Mouse (Mus musculus) embryonic fibroblast, embryonic 13.5 days (primary cell): ENCODE data around the gene B3gnt6.

Experiments
- CTCF ChIP-seq: IDR thresholded peaks from 2 replicates; pipeline ENCODE4 v1.5.1; 2011; ENCODE audit warnings: mild to moderate bottlenecking, control low read depth, low read length, moderate library complexity, borderline replicate concordance; ENCODE audit not compliant: insufficient read depth
- POLR2A ChIP-seq: IDR thresholded peaks from 2 replicates; pipeline ENCODE4 v1.6.1; 2011; ENCODE audit warnings: low read depth, mild to moderate bottlenecking, control low read depth, low read length, moderate library complexity

GRCm38 (mm10) chr7:98174883-98175755 lies 24.2 kb downstream of the B3gnt6 start:
- no peak for TF ChIP-seq CTCF
- no peak for TF ChIP-seq POLR2A
